Mouse (Mus musculus) forebrain, embryonic 14.5 days (tissue): ENCODE results near the gene Slc4a7. TPM values are rescaled to one million over a fixed set of nuclear protein-coding genes. Genes with fewer than 3 reads are reported as not detected.
"Not testable (repeated sequence)": the region's sequence is repeated elsewhere in the genome, so short reads cannot be mapped to it uniquely, and the experiment has no call there.

Experiments
- ATAC-seq: fragments of 200-750 bp; cut with Nextera tagmentation; 2 replicates; pipeline ENCODE4 v1.8.0; 2017; ENCODE audit warnings: mild to moderate bottlenecking, moderate library complexity
- DNase-seq: peaks from one replicate; pipeline ENCODE4 v3.0.0-alpha.2; 2015; ENCODE audit warnings: low spot score
- H3K27ac ChIP-seq: fragments of 300-500 bp; sonication (generic); 2 replicates; pipeline ENCODE4 v1.5.1; 2014; ENCODE audit warnings: low read depth, mild to moderate bottlenecking, control low read depth, low read length, moderate library complexity
- H3K27me3 ChIP-seq: fragments of 300-500 bp; sonication (generic); replicated peaks from 2 replicates; pipeline ENCODE4 v1.6.1; 2014; ENCODE audit warnings: low read length, control low read depth, mixed read lengths; ENCODE audit not compliant: control insufficient read depth, insufficient read depth
- H3K36me3 ChIP-seq: fragments of 300-500 bp; sonication (generic); 2 replicates; pipeline ENCODE4 v1.6.1; 2014; ENCODE audit warnings: low read length, control low read depth; ENCODE audit not compliant: control insufficient read depth, insufficient read depth
- H3K4me1 ChIP-seq: fragments of 300-500 bp; sonication (generic); 2 replicates; pipeline ENCODE4 v1.6.1; 2014; ENCODE audit warnings: antibody characterized with exemption, low read length, control low read depth; ENCODE audit not compliant: control insufficient read depth, insufficient read depth
- H3K4me2 ChIP-seq: fragments of 300-500 bp; sonication (generic); 2 replicates; pipeline ENCODE4 v1.6.1; 2014; ENCODE audit warnings: mild to moderate bottlenecking, control low read depth, low read length
- H3K4me3 ChIP-seq: fragments of 300-500 bp; sonication (generic); 2 replicates; pipeline ENCODE4 v1.5.1; 2014; ENCODE audit warnings: low read depth, low read length, control low read depth
- H3K9ac ChIP-seq: fragments of 300-500 bp; sonication (generic); 2 replicates; pipeline ENCODE4 v1.6.1; 2014; ENCODE audit warnings: mild to moderate bottlenecking, low read length, control low read depth, moderate library complexity
- H3K9me3 ChIP-seq: fragments of 300-500 bp; sonication (generic); replicated peaks from 2 replicates; pipeline ENCODE4 v1.6.1; 2016; ENCODE audit warnings: low read length, control low read depth, mixed read lengths; ENCODE audit not compliant: control insufficient read depth
- WGBS: fragments of 180-500 bp; shearing (Covaris S2); extraction: QIAGEN DNeasy Blood & Tissue Kit; methylation state at CpG from one replicate; pipeline ENCODE4 v1.1.7; 2014; 5-methylcytosine and 5-hydroxymethylcytosine counted together
- polyA plus RNA-seq: library from polyadenylated mRNA; unstranded; fragments of >200 nt; fragmentation: Nextera tagmentation; extraction: Ambion mirVana; gene quantifications from 2 replicates; pipeline ENCODE4 v1.2.1, GENCODE M21; 2014

Gene Slc4a7
- polyA plus RNA-seq, 1 experiment from 2014 or later: 18.5 TPM

DNA sequence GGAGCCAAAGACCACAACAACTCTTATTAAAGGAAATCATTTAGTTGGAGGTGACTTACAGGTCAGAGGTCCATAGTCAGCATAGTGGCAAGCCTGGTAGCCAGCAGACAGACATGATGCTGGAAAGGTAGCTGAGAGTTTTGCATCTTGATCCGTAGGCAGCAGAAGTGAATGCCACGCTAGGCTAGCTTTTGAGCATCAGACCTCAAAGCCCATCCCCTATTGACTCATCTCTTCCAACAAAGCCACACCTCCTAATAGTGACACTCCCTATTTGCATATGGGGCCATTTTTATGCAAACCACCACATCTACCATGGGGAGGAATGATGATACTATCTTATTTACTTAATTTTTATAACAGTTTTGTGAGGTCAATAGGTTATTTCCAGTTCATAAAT lies 79.1 kb downstream of the Slc4a7 start:
- 86% methylated on average over 2 of the region's 2 CpGs for WGBS
- Histone ChIP-seq H3K27me3 (no peaks in the 10 kb centered on the region), H3K9ac (no peak overlapping the region), H3K9me3 (no peaks in the 10 kb centered on the region), H3K4me1 (no peaks in the 10 kb centered on the region), H3K36me3 (peaks cover 50% of the 10 kb centered on the region), H3K27ac (no peak overlapping the region), H3K4me3 (no peak overlapping the region), H3K4me2 (no peak overlapping the region)
- ATAC-seq: no peak
- DNase-seq: no peak

DNA sequence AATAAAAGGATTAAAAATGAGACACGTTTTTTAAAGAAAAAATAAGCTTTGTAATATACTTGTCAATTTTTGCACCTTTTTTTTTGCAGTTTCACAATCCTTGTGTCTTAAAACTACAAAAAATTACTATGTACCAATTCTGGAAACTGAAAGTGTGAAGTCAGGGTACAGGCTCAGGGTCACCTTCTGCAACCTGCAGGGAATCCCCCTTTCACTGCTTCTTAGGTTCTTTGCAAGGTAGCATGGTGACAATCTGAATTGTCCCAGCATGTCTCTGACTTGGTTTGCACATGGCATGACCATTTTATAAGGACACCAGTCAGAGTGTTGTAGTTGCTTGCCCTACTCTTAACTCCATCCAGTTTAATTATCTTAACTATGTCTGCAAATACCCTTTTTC lies 82.1 kb downstream of the Slc4a7 start:
- Histone ChIP-seq H3K36me3 (peaks cover 43% of the 10 kb centered on the region), H3K27ac (no peak overlapping the region), H3K9ac (no peak overlapping the region), H3K4me1 (no peaks in the 10 kb centered on the region), H3K4me3 (no peak overlapping the region), H3K9me3 (no peaks in the 10 kb centered on the region), H3K27me3 (no peaks in the 10 kb centered on the region), H3K4me2 (no peak overlapping the region)
- ATAC-seq (no peak), DNase-seq (no peak)
- 84% methylated on average over 1 of the region's 1 CpGs for WGBS

DNA sequence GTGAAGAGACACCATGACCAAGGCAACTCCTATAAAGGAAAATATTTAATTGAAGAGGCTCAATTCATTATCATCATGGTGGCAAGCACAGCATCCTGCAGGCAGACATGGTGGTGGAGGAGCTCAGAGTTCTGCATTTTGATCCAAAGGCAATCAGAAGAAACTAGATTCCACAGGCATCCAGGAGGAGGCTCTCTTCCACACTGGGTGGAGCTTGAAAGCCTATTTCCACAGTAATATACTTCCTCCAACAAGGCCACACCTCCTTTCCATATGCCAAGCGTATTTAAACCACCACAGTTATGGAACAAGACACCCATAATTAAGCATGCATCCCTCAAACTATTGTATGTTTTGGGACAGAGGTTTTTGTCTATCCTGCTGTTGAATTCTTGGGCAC lies 84.9 kb downstream of the Slc4a7 start:
- no peak overlapping the region for H3K4me3 ChIP-seq
- no peaks in the 10 kb centered on the region for H3K9me3 ChIP-seq
- WGBS: 86% methylated on average over 1 of the region's 1 CpGs
- no peak overlapping the region for H3K27ac ChIP-seq
- ATAC-seq (no peak), DNase-seq (no peak)
- H3K4me2 ChIP-seq: no peak overlapping the region
- no peaks in the 10 kb centered on the region for H3K27me3 ChIP-seq
- no peaks in the 10 kb centered on the region for H3K4me1 ChIP-seq
- no peak overlapping the region for H3K9ac ChIP-seq
- peaks cover 46% of the 10 kb centered on the region for H3K36me3 ChIP-seq

DNA sequence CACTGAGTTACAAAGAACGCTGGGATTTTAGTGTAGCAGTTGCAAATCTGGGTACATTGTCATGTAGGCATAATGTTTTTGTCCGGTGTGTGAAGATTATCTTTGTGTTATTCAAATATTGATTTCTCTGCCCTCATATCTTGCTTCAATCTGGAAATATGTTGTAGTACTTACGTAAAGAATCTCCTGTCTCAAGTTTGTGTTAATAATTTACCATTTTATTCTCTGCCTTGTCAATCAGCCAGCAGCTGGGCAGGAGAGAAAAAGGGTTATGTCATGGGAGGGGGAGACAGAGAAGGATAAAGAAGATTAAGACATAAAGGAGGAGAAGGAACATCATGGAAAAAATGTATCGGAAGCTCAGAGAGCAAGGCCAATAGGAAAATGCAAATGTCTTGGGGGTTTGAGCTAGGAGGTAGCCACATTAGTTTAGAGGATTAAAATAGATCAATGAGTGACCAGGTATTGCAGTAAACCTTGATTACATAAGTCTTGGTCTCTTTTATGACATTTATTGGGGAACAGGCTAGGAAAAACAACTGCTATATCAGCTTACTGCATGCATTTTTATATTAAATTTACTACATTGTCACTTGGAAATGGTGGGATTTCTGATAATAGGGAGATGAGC lies 87.9 kb downstream of the Slc4a7 start:
- no peaks in the 10 kb centered on the region for H3K9me3 ChIP-seq
- 95% methylated on average over 4 of the region's 4 CpGs for WGBS
- no peak overlapping the region for H3K27ac ChIP-seq
- H3K4me2 ChIP-seq: no peak overlapping the region
- H3K9ac ChIP-seq: no peak overlapping the region
- peaks cover 43% of the 10 kb centered on the region for H3K36me3 ChIP-seq
- ATAC-seq (no peak), DNase-seq (no peak)
- H3K4me1 ChIP-seq: no peaks in the 10 kb centered on the region
- H3K27me3 ChIP-seq: no peaks in the 10 kb centered on the region
- no peak overlapping the region for H3K4me3 ChIP-seq

DNA sequence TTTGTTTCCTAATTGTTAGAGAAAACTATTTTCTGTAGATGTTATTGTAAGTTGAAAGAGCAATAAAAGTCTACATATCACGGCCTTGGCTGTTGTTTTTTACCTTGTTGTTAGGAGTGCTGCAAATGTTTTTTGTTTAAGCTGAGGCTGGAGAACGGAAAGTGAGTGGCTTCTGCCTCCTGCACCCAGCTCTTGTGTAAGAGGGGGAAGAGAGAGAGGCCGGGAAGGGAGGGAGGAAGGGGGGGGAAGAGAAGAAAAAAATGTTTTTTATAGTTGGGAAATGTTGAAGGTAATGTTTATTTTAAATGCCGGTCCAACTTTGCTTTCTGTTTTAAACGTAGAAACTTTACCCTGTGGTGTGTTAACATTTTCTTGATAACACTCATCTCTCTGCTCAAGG lies 97.8 kb downstream of the Slc4a7 start:
- Histone ChIP-seq H3K9me3 (no peaks in the 10 kb centered on the region), H3K36me3 (peaks cover 20% of the 10 kb centered on the region), H3K9ac (no peak overlapping the region), H3K27ac (no peak overlapping the region), H3K27me3 (no peaks in the 10 kb centered on the region), H3K4me3 (no peak overlapping the region), H3K4me1 (no peaks in the 10 kb centered on the region), H3K4me2 (no peak overlapping the region)
- DNase-seq: no peak
- no peak for ATAC-seq
- 93% methylated on average over 5 of the region's 5 CpGs for WGBS

DNA sequence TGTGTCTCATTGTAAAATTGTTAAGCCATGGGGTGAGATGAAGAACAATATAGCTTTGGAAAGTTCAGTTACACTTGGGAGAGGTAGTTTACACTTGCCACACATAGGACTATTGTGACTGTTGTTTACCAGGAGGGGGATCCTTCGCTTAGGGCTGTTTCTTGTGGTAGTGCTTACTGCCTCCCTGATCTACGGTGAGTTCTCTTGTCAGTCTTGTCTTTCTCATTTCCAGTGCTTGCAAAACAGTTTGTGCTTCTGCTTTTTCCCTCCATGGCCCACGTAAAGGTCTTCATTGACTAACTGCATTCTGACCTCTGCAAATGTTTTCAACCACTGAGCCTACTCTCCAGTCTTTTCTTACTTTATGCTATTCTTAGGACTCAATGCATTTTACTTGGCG lies 98.3 kb downstream of the Slc4a7 start:
- Histone ChIP-seq H3K9ac (no peak overlapping the region), H3K4me3 (no peak overlapping the region), H3K36me3 (peaks cover 20% of the 10 kb centered on the region), H3K27ac (no peak overlapping the region), H3K9me3 (no peaks in the 10 kb centered on the region), H3K4me1 (no peaks in the 10 kb centered on the region), H3K27me3 (no peaks in the 10 kb centered on the region), H3K4me2 (no peak overlapping the region)
- DNase-seq: no peak
- 95% methylated on average over 4 of the region's 4 CpGs for WGBS
- no peak for ATAC-seq

DNA sequence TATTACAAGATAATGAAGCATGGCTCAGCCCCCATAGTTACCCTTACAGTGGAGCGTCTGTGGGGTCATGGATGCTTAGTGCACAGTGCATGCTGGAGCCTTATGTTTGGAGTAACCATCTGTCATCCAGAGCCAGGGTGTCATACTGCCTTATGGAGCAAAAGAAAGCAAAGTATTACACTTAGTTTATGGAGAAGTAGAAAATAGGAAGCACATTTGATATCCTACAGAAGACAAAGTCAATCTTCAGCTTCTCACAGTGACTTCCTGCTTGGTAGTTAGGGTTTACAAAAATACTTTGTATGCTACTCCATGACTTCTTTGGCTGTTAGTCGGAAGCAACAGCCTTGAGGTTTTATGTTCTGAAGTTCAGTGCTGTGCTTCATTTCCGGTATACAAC lies 98.7 kb downstream of the Slc4a7 start:
- no peak overlapping the region for H3K4me2 ChIP-seq
- DNase-seq (no peak), ATAC-seq (no peak)
- H3K36me3 ChIP-seq: peaks cover 20% of the 10 kb centered on the region
- no peak overlapping the region for H3K4me3 ChIP-seq
- no peak overlapping the region for H3K27ac ChIP-seq
- no peaks in the 10 kb centered on the region for H3K4me1 ChIP-seq
- no peaks in the 10 kb centered on the region for H3K9me3 ChIP-seq
- H3K9ac ChIP-seq: no peak overlapping the region
- 91% methylated on average over 3 of the region's 3 CpGs for WGBS
- no peaks in the 10 kb centered on the region for H3K27me3 ChIP-seq

DNA sequence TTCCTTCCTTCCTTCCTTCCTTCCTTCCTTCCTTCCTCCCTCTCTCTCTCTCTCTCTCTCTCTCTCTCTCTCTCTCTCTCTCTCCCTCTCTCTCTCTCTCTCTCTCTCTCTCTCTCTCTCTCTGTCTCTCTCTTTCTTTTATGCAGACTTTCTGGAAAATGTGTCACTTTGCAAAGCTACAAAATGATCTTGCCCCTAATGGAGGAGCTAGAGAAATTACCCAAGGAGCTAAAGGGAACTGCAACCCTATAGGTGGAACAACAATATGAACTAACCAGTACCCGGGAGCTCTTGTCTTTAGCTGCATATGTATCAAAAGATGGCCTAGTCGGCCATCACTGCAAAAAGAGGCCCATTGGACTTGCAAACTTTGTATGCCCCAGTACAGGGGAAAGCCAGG lies 101.0 kb downstream of the Slc4a7 start, which contains the start of gene Nek10:
Gene Nek10, plus strand, starts transcription at position 301 of the 400 bp plus-strand sequence.
- H3K4me2 ChIP-seq, DNase-seq, H3K36me3 ChIP-seq, H3K9me3 ChIP-seq, ATAC-seq, H3K27me3 ChIP-seq, H3K9ac ChIP-seq, H3K27ac ChIP-seq, H3K4me1 ChIP-seq, H3K4me3 ChIP-seq: not testable (repeated sequence)
- 78% methylated on average over 1 of the region's 2 CpGs for whole genome bisulfite sequencing

DNA sequence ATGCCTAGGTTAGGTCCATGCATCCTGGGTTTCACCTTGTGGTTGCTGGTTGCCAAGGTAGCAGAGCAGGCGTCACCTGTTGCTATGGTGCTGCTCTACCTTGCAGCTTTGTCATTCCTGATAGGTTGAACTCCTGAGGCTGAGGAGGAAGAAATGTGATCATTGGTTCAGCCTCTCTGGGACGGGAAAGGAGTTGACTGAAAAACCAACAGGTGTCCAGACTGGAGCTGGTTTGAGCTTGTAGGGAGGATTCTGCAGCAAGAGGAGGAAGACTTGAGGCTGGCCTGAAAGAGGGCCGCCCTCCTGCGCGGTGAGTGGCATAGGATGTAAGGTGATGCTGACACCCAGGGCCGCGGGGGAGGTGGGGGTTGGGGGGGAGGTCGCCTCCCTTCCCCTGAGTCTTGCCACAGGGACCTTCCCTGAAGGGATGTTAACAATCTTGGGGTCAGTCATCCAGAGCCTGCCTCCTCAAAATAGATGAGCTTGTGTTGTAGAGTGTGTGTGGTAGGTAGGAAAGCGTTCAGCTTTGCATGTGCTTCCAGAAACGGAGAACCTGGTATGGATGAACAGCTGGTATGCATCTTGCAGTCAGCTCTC lies 101.9 kb downstream of the Slc4a7 start:
- H3K36me3 ChIP-seq: peaks cover 9% of the 10 kb centered on the region
- ATAC-seq (peak; percentile 60), DNase-seq (peak; percentile 46)
- no peak overlapping the region for H3K9ac ChIP-seq
- H3K9me3 ChIP-seq: no peaks in the 10 kb centered on the region
- H3K27me3 ChIP-seq: no peaks in the 10 kb centered on the region
- no peak overlapping the region for H3K4me3 ChIP-seq
- 19% methylated on average over 10 of the region's 10 CpGs for WGBS
- H3K4me2 ChIP-seq: no peak overlapping the region
- H3K27ac ChIP-seq: no peak overlapping the region
- H3K4me1 ChIP-seq: no peaks in the 10 kb centered on the region
